Mouse (Mus musculus) CD4-positive naive resting alpha-beta T cell, adult 76 days (primary cell): Measurements from ENCODE around the gene Fbxo42. TPM values are rescaled to one million over a fixed set of nuclear protein-coding genes. Genes with fewer than 3 reads are reported as not detected.

Source experiments
- total RNA-seq: library from RNA; stranded (reverse); gene quantifications from one replicate; pipeline ENCODE4 v1.2.4, GENCODE M21; 2023

Fbxo42 gene
- 20.2 TPM for total RNA-seq

GRCm38 (mm10) chr4:141147112-141148008, at the start of gene Fbxo42:
Gene Fbxo42, plus strand, starts transcription at chr4:141147913.

GRCm38 (mm10) chr4:141139116-141139970, 8.4 kb upstream of the Fbxo42 start, which contains the start of gene Szrd1:
Gene Szrd1, minus strand, starts transcription at chr4:141139775.

GRCm38 (mm10) chr4:141213770-141214336, 66.1 kb downstream of the Fbxo42 start, which contains the start of gene Rsg1:
Gene Rsg1, plus strand, starts transcription at chr4:141213956.

GRCm38 (mm10) chr4:141239388-141240125, 91.8 kb downstream of the Fbxo42 start, which contains the start of gene Arhgef19:
Gene Arhgef19, plus strand, starts transcription at chr4:141239499.

Other genes starting within 250 kb of the Fbxo42 start
- gene Padi2, start 241.6 kb upstream of the Fbxo42 start, total RNA-seq = 22.4 TPM
- gene Sdhb, start 186.7 kb upstream of the Fbxo42 start, total RNA-seq = 81.5 TPM
- gene Atp13a2, start 161.0 kb upstream of the Fbxo42 start, total RNA-seq = 26.3 TPM
- gene Mfap2, start 137.5 kb upstream of the Fbxo42 start, total RNA-seq = not detected
- gene Crocc, start 87.4 kb upstream of the Fbxo42 start, total RNA-seq = 12.5 TPM
- gene Necap2, start 69.6 kb upstream of the Fbxo42 start, total RNA-seq = 92.1 TPM
- not detected for gene Spata21, start 59.6 kb upstream of the Fbxo42 start, total RNA-seq
- 115 TPM for gene Szrd1, start 8.1 kb upstream of the Fbxo42 start, total RNA-seq
- 2.6 TPM for gene Rsg1, start 66.0 kb downstream of the Fbxo42 start, total RNA-seq
- gene Arhgef19, start 91.6 kb downstream of the Fbxo42 start, total RNA-seq = not detected
- 4.4 TPM for gene Epha2, start 153.3 kb downstream of the Fbxo42 start, total RNA-seq
- gene Fam131c, start 220.3 kb downstream of the Fbxo42 start, total RNA-seq = not detected